Mouse (Mus musculus) layer of hippocampus, postnatal 10 days (tissue): ENCODE data around the gene Rasd2. TPM values are rescaled to one million over a fixed set of nuclear protein-coding genes. Genes with fewer than 3 reads are reported as not detected.
A peak's percentile ranks its signal among the peaks of the same experiment; 100 is the strongest.

Experiments
- DNase-seq, 2 experiments: peaks; one replicate each; pipeline ENCODE4 v3.0.0; 2021; ENCODE audit warnings: low spot score in 2 of 2
- long read RNA-seq: library from polyadenylated mRNA; stranded (forward); transcript quantifications from one replicate; pipeline ENCODE4 v2.0.0, GENCODE M21; 2023
- total RNA-seq, 2 experiments: library from RNA; stranded (reverse); gene quantifications; 2 replicates each; pipeline ENCODE4 v1.2.3; 2021

Gene Rasd2
- total RNA-seq, result 10 to 100 TPM; 30.6 TPM
- long read RNA-seq, partial matches to known transcripts, result 5 of 6 reads
- long read RNA-seq, other reads (novel, unspliced or antisense), result 1 of 6 reads

DNA sequence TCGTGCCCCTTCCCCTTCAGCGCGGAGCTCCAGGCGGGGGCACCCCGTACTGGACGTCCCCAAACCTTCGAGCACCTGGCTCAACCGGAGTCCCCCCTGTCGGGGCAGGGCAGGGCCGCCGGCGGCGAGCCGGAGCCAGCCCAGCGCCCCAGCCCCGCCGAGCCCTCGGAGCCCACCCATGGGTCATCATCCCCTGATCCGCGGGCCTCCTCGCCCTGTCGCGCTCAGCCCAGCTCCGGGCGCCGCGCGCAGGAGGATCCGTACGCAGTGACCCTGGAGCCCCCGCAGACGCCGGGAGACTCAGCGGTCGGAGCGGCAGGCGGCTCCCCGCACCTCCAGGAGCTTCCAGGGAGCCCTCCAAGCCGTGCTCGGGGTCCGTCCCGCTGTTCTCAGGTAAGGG lies at the start of gene Rasd2:
Gene Rasd2 (plus strand): TSS at position 259 of the 400 bp plus-strand sequence.
- DNase-seq, result no peak

DNA sequence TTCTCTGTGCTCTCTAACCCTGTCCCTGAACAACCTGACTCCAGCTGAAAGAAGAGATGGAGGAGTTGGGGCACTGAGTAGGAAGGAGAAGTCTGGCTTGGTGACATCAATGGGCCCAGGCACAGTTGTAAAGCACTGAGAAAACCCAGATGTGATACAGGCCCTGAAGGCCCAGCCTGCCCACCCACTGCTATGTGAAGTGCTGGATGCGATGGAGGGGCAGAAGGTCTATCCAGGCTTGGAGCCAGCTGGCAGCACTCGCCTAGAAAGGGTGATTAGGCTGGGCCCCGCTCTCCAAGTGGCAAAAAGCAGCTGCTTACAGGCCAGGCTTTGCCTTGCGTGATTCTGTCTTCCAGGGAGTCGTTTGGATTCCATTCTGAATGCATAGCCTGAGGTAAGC lies 44.4 kb upstream of the Rasd2 start:
- peak; percentile 42 to 50 for DNase-seq

DNA sequence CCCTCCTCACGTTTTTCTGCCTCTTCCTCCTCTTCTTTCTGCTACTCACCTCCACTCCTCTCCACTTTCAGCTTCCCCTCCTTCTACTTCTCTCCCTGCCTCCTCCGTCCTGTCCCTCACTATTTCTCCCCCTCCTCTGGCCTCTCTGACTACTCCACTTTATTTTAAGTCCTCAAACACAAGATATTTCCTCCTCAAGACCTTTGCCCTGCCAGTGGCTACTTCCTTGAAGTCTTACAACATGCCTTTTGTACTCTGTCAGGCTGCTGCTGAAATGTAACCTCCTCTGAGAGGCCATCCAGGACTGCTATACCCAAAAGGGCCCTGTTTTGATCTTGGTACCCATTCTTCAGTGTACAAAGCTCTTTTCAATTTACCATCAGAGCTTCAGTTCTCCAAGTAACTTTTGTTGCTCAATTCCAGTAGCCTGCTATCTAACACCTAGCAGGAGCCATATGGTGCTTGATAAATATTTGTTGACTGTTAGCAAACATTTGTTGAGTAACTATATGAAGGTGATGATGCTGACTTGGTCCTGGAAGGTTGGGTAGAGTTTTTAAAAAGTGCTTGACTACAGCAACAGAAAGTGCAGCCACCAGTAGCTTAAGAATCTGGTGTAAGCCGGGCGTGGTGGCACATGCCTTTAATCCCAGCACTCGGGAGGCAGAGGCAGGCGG lies 41.6 kb upstream of the Rasd2 start:
- no peak for DNase-seq

DNA sequence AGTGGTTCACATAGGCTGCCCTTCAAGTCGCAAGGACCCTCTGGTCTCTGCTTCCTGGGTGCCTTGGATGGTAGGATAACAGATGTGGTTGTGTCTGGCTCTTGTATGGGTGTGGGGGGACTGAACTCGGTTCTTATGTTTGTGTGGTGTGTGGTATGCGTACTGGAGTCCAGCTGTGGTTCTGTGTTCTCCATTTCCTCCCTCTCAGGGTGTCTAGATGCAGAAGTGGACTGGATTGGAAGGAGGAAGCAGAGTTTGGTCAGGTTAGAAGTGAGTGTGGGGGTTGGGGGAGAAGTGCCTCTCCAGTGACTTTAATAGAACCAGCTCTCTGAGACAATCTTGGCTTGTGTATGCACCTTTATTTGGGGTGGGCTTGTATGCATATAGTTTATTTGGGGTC lies 20.7 kb upstream of the Rasd2 start:
- DNase-seq, result no peak

DNA sequence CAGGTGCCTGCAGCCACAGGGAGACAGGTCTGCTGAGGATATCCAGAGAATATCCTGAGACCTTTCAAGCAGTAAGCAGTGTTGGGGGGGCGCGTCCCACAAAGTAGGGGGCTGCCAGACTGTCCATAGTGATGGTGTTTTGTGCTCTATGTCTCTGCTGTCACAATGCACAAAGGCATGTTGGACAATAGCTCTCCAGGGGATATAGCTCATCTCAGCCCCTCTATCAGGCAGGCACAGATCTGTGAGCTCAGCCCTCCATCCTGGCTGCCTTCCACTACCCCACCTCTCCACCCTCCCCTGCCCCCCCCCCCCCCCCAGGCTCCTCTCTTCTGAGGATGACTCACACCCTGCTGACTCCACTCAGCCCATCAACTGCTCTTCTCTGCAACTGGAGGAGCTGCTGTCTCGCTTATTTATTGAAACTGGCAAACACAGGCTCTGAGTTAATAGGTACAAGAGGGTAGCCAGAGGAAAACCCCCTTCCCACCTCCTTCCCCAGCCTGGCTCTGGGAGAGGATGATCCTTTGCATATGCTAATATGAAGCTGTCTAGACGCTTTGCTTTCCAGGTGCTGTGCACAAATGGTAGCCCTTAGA lies 19.2 kb upstream of the Rasd2 start:
- DNase-seq, result no peak

DNA sequence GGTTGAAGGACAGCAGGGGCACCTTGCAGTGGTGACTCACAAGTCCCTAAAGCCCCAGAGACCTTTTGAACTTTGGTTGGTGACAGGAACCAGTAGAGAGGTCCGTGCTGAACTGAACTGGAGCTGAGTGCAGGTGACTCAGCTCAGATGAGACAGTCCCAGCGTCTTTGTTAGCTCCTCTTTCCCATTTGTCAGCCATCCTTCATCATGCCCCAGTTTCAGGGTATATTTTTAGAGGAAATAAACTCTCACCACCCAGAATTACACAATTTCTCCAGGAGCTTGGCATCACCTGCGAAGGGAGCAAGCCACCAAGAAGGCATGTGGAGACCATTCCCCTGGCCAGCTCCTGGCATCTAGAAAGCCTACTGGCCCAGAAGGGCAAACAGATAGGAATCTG lies 16.6 kb upstream of the Rasd2 start:
- no peak for DNase-seq

DNA sequence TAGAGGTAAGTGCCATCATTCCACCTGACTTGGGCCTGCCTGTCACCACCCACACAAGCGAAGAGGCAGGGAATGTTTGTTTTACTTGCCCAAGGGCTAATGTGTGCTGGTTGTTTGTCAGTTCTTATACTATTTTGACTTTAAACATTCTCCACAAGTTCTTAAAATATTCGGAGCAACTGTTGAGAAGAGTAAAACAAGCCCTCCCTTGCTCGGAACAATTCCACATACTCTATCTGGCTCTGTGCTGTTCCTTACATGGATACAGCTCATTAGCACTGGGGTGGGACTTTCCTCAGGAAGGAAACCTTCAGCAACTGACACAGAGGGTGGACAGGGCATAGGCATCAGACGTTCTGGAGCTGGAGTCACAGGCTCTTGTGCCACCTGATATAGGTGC lies 15.9 kb upstream of the Rasd2 start:
- DNase-seq, result no peak

DNA sequence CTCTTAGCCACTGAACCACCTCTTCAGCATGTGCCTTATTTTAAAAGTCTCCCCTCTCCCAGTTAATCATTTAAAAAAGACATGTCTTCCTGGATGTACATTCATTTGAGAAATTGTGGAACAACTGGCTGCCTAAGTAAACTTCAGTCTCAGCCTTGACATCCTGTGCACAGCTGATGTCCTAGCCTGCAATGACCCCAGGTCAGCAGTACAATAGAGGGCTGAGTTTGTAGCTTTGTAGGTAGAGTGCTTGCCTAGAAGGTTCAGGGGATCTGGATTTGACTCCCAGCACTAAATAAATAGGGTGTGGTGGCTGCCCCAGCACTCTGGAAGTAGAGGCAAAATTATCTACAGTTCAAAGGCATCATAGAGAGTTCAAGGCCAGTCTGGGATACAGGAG lies 15.4 kb upstream of the Rasd2 start:
- DNase-seq, result no peak

DNA sequence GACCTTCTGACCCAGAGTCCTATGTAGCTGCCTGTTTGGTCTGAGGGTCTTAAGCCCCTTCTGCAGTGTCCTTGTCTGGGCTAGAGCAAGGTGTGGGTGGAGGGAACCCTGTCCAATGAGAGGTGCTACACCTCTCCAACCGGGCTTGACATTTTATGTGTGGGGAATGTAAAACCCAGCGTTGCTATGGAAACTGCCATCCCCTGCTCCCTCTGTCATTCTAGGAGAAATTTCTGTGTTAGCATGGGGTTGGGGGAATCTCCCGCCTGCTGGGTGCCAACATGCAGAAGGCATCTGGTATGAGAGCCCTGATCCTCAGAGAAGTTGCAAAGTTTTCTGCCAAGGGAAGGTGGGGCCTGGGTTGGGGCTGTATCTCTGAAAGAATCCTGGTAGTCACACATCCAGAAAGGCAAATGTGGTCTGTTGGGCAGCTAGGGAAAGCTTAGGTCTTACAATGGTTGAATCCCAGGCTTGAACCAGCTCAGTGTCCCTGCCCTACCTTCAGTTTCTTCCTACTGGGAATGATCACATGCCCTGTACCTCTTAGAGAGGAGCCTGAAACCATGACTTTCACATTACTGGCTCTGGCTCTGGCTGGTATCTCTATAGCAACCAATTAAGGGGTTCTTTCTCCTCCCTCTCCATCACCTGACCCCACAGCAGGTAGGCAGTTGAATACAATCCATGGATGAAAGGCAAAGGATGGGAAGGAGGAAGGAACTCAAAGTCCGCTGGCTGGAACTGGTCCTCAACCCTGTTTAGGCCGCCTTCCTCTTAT lies 14.6 kb upstream of the Rasd2 start:
- DNase-seq, result no peak

DNA sequence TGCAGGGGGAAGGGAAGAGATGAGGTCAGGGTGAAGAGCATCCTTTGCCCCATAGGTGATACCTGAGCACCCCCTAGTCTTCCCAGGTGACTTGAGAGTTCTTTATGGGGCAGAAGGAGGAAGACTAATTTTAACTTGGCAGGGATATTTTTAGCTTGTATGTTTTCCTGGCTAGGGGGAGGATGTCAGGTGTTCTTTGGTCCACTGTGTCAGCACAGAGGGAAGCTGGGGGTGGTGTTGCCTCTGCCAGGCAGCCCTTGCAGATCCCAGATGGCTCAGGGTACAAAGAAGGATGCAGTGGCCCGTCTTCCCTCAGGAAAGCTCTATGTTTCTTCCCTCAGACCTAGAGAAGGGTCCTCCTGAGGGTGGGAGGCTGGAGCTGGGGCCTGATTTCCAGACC lies 13.8 kb upstream of the Rasd2 start:
- DNase-seq, result no peak

DNA sequence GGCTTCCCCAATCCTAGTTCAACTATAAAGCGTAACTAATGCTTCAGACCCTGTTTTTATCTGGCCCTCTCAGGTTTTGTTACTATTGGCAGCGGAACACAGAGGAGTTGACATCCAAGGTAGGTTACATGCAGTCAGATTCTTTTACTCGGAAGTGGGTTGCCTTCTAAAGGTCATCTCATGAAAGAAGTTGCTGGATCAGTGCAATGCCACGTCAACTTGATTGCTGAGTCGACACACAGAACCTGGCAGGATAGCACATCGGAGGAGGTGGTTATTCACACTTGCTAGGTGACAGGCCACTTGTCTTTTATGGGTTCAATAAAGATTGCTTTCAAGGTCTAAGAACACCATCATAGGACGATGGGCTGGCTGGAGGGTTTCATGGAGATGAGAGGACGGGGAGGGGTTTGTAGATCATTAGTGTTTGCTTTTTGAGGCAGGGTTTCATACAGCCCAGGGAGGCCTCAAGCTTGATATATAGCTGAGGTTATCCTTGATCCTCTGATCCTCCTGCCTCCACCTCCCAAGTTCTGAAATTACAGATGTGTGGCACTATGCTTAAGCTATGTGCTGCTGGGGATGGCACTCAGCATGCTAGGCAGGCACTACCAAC lies 11.6 kb upstream of the Rasd2 start:
- DNase-seq, result no peak

DNA sequence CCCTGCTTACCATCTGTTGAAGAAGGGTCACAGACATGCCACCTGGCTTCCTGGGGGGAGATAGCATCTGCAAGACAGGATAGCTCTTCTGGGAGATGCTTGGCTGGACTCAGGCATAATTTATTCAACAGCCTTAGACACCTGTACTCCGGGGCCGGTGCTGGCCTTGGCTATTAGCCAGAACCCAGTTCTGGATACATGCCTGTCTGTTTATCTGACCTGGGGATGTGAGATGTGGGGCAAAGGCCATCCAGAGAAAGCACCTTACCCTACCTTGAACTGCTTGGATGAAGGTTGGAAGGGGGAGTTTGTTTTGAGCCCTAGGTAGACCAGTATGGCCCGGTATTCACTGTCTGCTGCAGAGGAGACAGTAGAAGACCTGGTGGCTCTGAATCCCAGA lies 10.8 kb upstream of the Rasd2 start:
- no peak for DNase-seq

DNA sequence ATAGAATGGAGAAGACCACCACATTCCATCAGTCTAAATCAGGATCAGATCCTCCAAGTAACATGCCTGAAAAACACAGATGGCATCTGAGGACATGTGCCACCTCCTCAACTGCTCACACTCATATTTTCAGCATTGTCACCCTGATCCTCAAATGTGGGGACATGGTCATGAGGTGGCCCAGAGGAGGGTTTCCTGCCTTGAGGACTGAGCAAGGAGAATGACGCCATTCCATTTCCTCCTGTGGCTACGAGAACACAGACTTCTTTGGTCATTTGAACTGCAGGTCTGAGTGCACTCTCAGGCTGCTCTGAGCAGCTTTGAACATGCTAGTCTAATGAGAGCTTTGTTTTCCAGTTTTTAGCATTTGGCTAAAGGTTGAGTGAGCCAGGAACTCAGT lies 10.3 kb upstream of the Rasd2 start:
- DNase-seq, result no peak

DNA sequence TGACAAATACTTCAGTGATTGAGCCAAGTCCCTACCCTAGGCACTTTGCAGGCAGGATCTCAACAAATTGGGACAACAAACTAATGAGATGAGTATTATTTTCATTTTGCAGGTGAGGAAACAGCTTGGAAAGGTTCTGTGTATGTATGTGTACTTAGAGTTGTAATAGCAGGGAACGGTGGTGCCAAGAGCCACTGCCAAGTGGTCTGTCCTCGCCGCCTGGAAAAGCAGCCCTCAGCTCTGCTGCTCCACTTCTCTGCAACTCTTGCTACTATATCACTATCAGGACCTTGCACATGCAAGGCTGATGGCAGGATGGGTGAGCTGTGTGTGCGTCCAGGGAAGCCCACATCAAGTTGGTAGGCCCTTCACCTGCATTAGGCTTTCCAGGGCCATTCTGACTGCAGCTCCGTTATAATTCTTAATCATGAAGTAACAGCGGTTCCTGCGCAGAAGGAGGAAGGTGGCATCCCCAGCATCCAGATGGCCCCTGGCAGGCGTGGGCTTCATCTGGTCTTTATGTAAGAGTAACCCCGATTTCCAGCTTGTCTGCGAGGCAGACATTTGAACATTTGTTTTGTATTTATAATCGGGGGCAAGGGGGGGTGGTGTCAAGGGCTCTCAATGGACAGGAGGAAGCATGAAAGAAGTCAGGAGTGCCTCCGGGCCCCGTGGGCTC lies 9.4 kb upstream of the Rasd2 start:
- DNase-seq, result peak; percentile 47 to 50

DNA sequence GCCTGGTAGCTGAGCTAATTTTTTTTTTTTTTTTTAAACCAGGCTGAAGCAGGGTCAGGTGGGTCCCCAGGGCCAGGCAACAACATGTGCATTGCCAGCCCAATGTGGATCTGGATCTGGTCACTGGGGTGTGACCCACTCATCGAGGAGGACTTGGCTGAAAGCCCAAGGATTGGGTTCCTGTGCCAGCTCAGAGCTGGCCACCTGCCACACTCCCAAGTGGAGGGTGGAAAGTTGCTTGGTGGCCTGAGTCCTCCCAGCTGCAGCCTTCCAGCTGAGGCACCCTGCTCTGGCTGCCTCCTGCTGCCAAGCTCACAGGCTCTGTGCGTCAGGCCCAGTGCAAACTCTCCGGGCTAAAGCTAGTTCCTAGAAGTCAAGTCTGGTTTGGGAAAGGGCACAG lies 2.3 kb upstream of the Rasd2 start:
- DNase-seq, result peak in 1 of 2 experiments; percentile 47

DNA sequence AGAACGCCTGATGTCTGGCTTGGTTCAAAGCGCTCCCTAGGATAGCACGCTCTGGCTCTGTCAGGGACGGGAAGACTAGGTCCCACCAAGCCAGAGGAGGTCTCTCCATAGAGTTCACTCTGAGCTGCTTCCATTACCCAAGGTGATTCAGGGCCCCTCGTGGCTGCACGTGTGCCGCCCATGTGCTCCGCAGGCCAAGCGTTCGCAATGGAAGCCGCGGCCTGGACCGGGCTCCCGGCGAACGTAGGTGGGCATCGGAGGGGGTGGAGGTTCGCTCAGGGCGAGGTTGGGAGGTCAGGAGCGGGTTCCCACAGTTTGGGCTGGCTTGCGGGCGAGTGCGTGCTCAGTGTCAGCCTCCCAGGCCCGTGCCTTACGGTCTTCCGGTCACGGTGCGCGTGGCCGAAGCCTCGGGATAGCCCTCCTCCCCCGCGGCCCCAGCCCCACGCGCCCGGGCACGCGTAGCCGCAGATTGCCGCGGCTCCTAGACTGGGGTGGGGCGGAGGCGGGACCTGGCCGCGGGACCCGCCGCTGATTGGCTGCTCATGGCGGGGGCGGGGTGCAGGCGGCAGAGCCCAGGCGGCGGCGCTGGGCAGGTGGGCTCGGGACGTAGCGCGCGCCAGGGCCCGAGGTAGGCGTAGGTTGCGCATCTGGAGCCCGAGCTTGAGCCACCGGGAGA lies 975 bp upstream of the Rasd2 start:
- DNase-seq, result peak; percentile 81 to 90

DNA sequence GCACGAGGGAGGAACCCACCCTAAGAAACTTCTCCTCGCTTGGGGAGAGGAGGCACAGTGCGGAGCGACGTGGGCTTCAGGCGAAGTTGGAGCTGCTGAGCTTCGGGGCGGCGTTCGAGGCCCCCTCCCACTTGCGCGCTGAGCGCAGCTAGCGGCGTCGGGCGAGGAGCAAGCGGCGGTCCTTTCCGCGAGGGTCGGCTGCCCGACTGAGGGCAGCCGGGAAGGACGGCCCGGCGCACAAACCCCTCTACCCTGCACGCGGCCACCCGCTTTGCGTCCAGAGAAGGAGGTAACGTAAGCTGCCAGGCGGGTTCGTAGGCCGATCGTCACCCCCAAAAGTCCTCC lies 465 bp upstream of the Rasd2 start:
- DNase-seq, result no peak

DNA sequence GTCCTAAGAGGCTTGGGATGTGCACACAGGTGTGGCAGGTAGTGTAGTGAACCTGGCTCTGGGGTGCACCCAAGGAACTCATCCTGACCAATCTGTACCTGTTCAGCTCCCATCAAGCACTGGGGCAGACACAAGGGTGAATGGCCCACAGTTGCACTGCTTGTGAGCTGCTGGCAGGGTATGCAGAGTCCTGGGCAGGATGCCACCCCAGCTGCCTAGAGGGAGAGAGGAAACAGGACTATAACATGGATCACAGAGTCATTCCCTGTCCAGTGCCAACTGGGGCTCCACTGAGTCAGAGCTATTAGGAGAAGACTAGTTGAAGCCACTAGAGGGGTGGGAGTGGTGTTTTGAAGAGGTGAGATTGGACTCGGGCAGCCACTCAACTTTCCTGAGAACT lies 1.3 kb downstream of the Rasd2 start:
- DNase-seq, result peak; percentile 58 to 62

DNA sequence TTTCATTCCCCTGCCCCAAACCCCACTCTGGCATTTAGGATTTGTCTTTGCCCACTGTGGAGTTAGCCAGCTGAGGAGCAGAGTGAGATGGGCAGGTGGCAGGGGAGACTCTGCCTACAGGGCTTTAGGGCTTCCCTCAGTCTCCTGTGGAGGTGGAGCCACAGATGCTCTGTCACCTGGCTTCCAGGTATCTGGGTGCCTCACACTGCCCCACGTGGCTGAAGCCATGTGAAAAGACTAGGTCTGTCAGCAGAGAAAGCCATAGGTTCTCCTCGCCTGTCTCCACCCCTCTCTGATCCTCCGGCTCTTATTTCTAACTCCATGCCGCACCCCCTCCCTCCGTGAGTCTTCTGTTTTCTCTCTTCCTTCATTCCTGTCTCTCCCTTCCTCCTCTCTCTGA lies 2.2 kb downstream of the Rasd2 start:
- no peak for DNase-seq

DNA sequence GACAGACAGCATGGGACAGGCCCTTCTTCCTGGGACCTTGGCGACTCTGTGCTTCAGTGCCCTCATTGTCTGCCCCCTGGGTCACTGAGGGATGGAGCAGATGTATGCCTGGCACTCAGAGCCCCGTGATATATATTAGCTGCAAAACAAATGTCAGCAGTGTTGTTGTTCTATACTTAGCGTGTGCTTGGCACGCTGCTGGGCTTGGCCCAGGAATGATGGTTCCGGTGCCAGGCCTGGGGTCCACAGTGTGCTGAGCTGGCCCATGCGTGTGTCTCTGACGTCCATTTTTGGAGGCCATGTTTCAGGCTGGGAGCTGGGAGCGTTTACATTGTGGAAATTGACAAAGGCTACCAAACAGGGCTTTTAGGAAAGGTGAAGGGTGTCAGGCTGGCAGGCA lies 3.1 kb downstream of the Rasd2 start:
- DNase-seq, result no peak

DNA sequence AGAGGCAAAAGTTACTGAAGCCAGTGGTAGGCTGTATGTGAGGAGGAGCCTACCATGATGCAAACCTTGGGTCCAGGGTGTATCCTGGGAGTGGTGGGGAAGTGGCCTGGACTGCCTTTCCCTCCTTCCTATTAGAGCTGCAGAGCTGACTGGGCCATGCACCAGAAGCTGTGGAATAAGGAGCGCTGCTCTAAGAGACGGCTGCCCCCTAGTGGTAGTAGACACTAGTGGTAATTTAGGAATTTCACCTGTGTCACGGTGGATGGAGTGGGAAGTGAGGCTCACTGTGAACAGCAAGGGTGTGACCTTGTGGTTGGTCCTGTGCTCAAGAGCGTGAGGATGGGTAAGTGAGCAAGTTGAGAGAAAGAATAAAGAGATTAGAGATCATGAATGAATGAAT lies 4.2 kb downstream of the Rasd2 start:
- DNase-seq, result peak; percentile 66 to 79
